Mouse (Mus musculus) heart, postnatal 0 days (tissue): Measurements from ENCODE around the gene Osbpl3. TPM values are rescaled to one million over a fixed set of nuclear protein-coding genes. Genes with fewer than 3 reads are reported as not detected.

ENCODE experiments used
- ATAC-seq: fragments of 200-750 bp; cut with Nextera tagmentation; 2 replicates; pipeline ENCODE4 v1.8.0; 2017; ENCODE audit warnings: low read depth, moderate number of reproducible peaks, moderate library complexity; ENCODE audit not compliant: insufficient read depth
- DNase-seq: peaks from one replicate; pipeline ENCODE4 v3.0.0-alpha.2; 2016; ENCODE audit warnings: low spot score
- H3K27ac ChIP-seq: fragments of 300-500 bp; sonication (generic); 2 replicates; pipeline ENCODE4 v1.5.1; 2014; ENCODE audit warnings: low read depth, mild to moderate bottlenecking
- H3K27me3 ChIP-seq: fragments of 300-500 bp; sonication (generic); 2 replicates; pipeline ENCODE4 v1.6.1; 2014; ENCODE audit warnings: low read length, mixed read lengths; ENCODE audit not compliant: control insufficient read depth, insufficient read depth
- H3K36me3 ChIP-seq: fragments of 300-500 bp; sonication (generic); replicated peaks from 2 replicates; pipeline ENCODE4 v1.6.1; 2014; ENCODE audit warnings: low read length, mixed read lengths; ENCODE audit not compliant: control insufficient read depth, insufficient read depth
- H3K4me1 ChIP-seq: fragments of 300-500 bp; sonication (generic); 2 replicates; pipeline ENCODE4 v1.6.1; 2014; ENCODE audit warnings: antibody characterized with exemption; ENCODE audit not compliant: control insufficient read depth, insufficient read depth
- H3K4me2 ChIP-seq: fragments of 300-500 bp; sonication (generic); 2 replicates; pipeline ENCODE4 v1.6.1; 2014; ENCODE audit warnings: low read depth, mild to moderate bottlenecking, low read length, moderate library complexity
- H3K4me3 ChIP-seq: fragments of 300-500 bp; sonication (generic); 2 replicates; pipeline ENCODE4 v1.5.1; 2014; ENCODE audit warnings: low read depth, low read length
- H3K9ac ChIP-seq: fragments of 300-500 bp; sonication (generic); replicated peaks from 2 replicates; pipeline ENCODE4 v1.6.1; 2014; ENCODE audit warnings: low read depth, low read length, mixed read lengths
- H3K9me3 ChIP-seq: fragments of 300-500 bp; sonication (generic); replicated peaks from 2 replicates; pipeline ENCODE4 v1.6.1; 2016; ENCODE audit warnings: low read length; ENCODE audit not compliant: control insufficient read depth
- CTCF ChIP-seq: IDR thresholded peaks from 2 replicates; pipeline ENCODE4 v1.5.1; 2016; ENCODE audit warnings: antibody characterized with exemption, control low read depth, low read depth
- EP300 ChIP-seq: IDR thresholded peaks from 2 replicates; pipeline ENCODE4 v1.6.1; 2016; ENCODE audit warnings: antibody characterized with exemption, low read depth
- WGBS: fragments of 180-500 bp; shearing (Covaris S2); extraction: QIAGEN DNeasy Blood & Tissue Kit; methylation state at CpG from one replicate; pipeline ENCODE4 v1.1.7; 2014; 5-methylcytosine and 5-hydroxymethylcytosine counted together
- polyA plus RNA-seq: library from polyadenylated mRNA; unstranded; fragments of >200 nt; fragmentation: Nextera tagmentation; extraction: Ambion mirVana; gene quantifications from 2 replicates; pipeline ENCODE4 v1.2.1, GENCODE M21; 2015
- total RNA-seq: library from RNA; depleted of rRNA; stranded (reverse); fragments of >200 nt; gene quantifications from 2 replicates; pipeline ENCODE4 v1.2.3, GENCODE M21; 2014; ENCODE audit warnings: low replicate concordance

The Osbpl3 gene
- total and polyA plus RNA-seq, 2 experiments from 2014 or later: 13.9 to 20.9 TPM

DNA sequence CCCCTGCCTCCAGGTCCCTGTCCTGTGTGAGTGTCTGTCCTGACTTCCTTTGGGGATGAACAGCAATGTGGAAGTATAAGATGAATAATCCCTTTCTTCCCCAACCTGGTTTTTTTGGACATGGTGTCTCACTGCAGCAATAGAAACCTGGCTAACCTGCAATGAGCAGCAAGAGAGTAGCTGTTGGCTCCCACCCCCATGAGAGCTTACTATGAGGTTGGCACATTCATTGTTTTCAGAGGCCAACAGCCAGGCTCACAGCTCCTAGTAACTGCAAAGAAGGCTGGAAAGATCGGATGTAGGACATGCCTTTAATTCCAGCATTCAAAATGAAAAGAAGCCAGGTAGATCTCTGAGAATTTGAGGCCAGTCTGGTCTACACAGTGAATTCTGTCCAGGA, 182.6 kb downstream of the Osbpl3 start:
- no peak overlapping the region for H3K27ac ChIP-seq
- no peaks in the 10 kb centered on the region for H3K27me3 ChIP-seq
- no peak overlapping the region for H3K4me2 ChIP-seq
- no peaks in the 10 kb centered on the region for H3K36me3 ChIP-seq
- 50% methylated on average over 1 of the region's 1 CpGs for WGBS
- H3K9ac ChIP-seq: no peak overlapping the region
- DNase-seq (no peak), ATAC-seq (no peak)
- TF ChIP-seq CTCF (no peak), EP300 (no peak)
- H3K4me3 ChIP-seq: no peak overlapping the region
- H3K9me3 ChIP-seq: no peaks in the 10 kb centered on the region
- H3K4me1 ChIP-seq: no peaks in the 10 kb centered on the region

DNA sequence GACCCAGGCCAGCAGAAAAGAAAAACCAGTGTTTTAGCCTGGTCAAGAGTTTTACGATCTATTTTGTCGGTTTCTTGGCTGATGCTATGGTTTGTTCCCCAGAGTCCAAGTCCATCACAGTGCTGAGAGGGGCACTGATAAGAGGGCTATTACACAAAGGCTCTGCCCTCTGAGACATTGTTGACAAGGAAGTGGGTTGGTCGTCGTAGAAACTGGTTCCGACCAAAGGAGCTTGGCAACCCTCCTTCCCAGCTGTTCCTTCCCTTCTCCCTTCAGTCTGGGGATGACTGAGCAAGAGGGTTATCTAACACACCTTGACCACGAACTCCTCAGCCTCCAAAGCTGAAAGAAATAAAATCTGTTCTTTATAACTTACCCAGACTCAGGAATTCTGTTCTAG, 192.3 kb downstream of the Osbpl3 start, which contains the start of gene Gsdme:
Gene Gsdme (minus strand): TSS at position 193 of the 400 bp plus-strand sequence.
- Histone ChIP-seq H3K9ac (no peak within 1 kb of the TSS), H3K4me3 (no peak within 1 kb of the TSS), H3K36me3 (no peaks in the 10 kb centered on the region), H3K4me1 (peaks cover 7% of the 10 kb centered on the region), H3K4me2 (no peak within 1 kb of the TSS), H3K9me3 (no peaks in the 10 kb centered on the region), H3K27me3 (no peaks in the 10 kb centered on the region), H3K27ac (no peak within 1 kb of the TSS)
- no peak for ATAC-seq
- WGBS: 47% methylated on average over 6 of the region's 6 CpGs
- TF ChIP-seq CTCF (no peak), EP300 (no peak)
- no peak for DNase-seq

DNA sequence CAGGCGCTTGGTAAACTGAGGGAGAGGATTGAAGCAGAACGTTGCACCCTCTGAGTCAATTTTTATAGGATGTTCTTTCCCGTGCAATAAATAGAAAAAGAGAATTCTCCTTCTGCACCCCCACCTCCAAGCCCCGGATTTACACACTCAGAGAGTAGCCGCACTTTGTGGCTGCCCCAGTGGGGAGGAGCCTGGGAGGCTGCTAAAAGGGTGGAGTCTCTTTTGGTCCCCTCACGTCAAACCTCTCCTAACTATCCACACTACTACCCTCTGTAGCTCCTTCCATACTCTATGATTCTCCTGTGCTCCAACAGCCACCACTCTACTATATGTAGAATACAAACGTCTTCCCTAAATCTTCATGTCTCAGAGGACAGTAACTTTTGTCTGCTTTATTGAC, 193.7 kb downstream of the Osbpl3 start:
- H3K9me3 ChIP-seq: no peaks in the 10 kb centered on the region
- ATAC-seq (no peak), DNase-seq (no peak)
- no peak overlapping the region for H3K9ac ChIP-seq
- WGBS: 29% methylated on average over 7 of the region's 7 CpGs
- H3K36me3 ChIP-seq: no peaks in the 10 kb centered on the region
- no peak overlapping the region for H3K27ac ChIP-seq
- peak overlapping the region; percentile 58 for H3K4me3 ChIP-seq
- H3K4me1 ChIP-seq: peaks cover 7% of the 10 kb centered on the region
- H3K27me3 ChIP-seq: no peaks in the 10 kb centered on the region
- TF ChIP-seq EP300 (no peak), CTCF (no peak)
- H3K4me2 ChIP-seq: peak overlapping the region; percentile 90

DNA sequence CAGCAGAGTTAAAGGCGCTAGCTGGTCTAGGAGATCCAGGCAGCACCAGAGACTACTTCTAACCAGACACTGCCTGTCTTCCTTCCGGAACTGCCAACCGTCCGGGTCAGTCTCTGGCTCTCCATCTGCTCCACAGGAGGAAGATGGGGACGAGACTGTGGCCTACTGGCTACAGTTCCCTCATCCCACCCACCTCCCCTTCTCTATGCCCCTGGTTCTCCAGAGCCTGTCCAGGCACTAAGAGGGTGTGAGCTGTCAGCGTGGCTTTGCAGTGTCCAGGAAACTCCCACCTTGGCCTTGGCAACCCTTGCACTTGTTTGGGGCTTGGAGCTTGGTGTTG, 194.1 kb downstream of the Osbpl3 start:
- Histone ChIP-seq H3K27me3 (no peaks in the 10 kb centered on the region), H3K9ac (peak overlapping the region; percentile 50), H3K4me2 (peak overlapping the region; percentile 90), H3K36me3 (no peaks in the 10 kb centered on the region), H3K27ac (no peak overlapping the region), H3K4me3 (peak overlapping the region; percentile 58), H3K9me3 (no peaks in the 10 kb centered on the region), H3K4me1 (peaks cover 7% of the 10 kb centered on the region)
- ATAC-seq: no peak
- DNase-seq: no peak
- 2% methylated on average over 6 of the region's 6 CpGs for WGBS
- TF ChIP-seq EP300: no peak
- TF ChIP-seq CTCF: no peak

DNA sequence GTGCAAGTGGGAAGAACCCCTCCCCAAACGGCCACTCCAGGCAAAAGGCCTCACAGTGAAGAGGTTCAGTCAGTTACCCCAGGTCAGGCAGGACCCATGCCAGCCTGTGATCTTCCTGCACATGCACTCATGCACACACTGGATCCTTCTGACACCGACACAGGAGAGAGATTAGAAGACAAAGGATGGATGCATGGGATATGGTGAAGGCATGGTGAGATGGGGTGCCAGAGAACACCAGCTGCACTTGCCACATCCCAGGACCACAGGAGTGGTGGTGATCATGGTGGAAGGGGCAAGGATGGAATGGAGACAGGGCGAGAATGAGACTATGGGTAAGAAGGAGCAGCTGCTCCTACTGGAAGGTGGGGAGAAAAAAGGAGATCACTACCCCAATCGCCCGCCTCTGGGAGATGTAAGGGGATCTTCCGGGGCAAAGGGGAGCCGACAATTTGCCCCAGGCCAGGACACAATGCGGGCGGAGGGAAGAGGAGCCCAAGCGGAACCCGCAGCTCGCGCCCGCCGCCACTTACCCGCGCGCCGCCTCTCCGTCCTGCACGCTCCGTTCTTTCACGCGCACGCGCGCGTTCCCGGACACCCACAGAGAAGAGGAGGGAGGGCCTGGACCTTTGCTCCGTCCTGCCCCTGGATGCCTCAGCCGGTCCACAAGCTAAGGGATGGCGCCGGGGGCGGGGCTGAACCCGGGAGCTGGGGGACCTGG, 194.6 kb downstream of the Osbpl3 start:
- WGBS: 4% methylated on average over 30 of the region's 35 CpGs
- Histone ChIP-seq H3K4me1 (peaks cover 7% of the 10 kb centered on the region), H3K9ac (peak overlapping the region; percentile 50), H3K4me3 (peak overlapping the region; percentile 58), H3K36me3 (no peaks in the 10 kb centered on the region), H3K27ac (no peak overlapping the region), H3K9me3 (no peaks in the 10 kb centered on the region), H3K27me3 (no peaks in the 10 kb centered on the region), H3K4me2 (peak overlapping the region; percentile 90)
- ATAC-seq (peak; percentile 94), DNase-seq (peak; percentile 66)
- TF ChIP-seq CTCF (no peak), EP300 (no peak)

DNA sequence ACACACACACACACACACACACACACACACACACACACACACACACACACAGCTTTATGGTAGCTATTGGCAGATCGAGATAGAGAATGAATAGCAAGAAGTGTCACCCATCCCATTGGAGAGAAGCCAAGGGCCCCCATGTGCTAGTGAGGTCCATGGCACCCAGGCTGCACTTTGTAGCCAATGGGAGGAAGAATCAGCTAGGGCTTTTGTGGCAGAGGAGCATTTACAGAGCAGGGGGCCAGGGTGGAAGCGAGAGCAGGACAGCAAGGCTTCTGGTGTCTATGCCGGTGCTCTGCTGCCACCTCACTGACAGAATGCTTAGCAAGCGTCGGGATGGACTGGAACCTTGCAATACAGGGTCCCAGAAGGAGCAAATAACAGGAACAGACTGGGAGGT, 200.6 kb downstream of the Osbpl3 start:
- Histone ChIP-seq H3K4me2 (peak overlapping the region; percentile 43; the same call in 1 of the 2 replicates), H3K36me3 (no peaks in the 10 kb centered on the region), H3K9me3 (no peaks in the 10 kb centered on the region), H3K27me3 (0 out of 2 replicates have a peak, but pooled peaks cover 2% of the 10 kb centered on the region), H3K4me3 (no peak overlapping the region), H3K9ac (no peak overlapping the region), H3K27ac (no peak overlapping the region), H3K4me1 (no peaks in the 10 kb centered on the region)
- TF ChIP-seq CTCF (peak; percentile 16; the same call in 1 of the 2 replicates), EP300 (no peak)
- ATAC-seq (no peak), DNase-seq (no peak)
- WGBS: 45% methylated on average over 5 of the region's 5 CpGs
